Mouse (Mus musculus) heart, adult 9 months (tissue): ENCODE results near the gene Sae1.

ENCODE experiments used
- DNase-seq, 2 experiments: peaks; one replicate each; pipeline ENCODE4 v3.0.0; 2022; ENCODE audit warnings: low spot score in 2 of 2

Sae1 gene

DNA sequence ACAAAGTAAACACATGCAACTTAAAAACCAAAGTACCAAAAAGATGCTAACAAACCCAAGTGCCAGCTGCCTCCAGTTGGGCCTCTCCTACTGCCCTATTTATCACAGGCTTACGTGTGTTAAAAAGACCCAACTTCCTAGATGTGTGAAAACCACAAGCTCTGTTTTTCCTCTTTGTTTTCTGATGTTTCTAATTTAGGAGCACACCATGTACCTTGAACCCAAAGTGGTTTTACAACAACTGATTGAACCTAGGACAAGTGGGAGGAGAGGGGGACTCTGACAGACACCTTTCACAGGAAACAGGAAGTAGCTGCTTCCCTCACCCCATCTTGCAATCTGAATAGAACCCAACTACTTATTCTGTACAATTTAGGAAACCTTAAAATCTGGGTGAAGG lies 23.3 kb downstream of the Sae1 start:
- no peak for DNase-seq

DNA sequence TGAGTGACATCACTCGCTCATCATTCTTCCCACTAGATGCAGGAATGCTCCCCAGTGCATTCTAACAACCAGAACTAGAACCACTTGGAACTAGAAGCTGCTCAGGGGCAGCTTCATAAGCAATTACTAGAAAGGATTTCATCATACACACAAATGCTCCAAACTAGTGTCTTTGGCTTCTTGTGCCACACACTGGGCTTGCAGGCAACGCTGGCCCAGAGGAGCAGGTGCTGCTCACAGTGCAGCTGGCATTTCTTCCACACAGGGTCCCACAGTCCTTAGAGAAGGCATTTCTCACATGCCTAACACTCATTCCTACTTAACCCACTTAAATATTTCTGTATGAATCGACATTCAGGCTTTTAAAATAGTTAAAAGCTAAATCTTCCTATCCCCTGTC lies 30.0 kb downstream of the Sae1 start:
- no peak for DNase-seq

GRCm38 (mm10) chr7:16355854-16356594 lies 31.6 kb downstream of the Sae1 start:
- DNase-seq = no peak

- no peak for DNase-seq
Observed at GRCm38 (mm10) chr7:16349999-16350398, 37.6 kb downstream of the Sae1 start.

DNA sequence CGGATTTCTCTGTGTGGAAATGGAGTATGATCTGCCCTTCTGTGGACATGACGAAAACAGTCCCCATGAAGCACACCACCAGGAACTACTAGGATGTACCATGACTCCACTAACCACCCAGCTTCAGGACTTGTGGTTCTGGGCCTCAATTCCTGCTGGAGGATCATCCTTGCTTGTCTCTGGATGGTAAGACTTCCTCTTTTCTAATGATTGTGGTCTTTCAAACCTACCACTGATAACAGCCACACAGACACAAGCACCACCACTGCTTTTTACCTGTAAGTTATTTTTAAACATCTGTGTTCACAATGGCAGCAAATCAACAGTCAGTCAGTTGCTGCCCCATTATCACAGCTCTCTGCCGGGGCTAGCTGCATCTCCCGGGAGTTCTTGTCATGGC lies 42.3 kb downstream of the Sae1 start:
- DNase-seq = no peak

DNA sequence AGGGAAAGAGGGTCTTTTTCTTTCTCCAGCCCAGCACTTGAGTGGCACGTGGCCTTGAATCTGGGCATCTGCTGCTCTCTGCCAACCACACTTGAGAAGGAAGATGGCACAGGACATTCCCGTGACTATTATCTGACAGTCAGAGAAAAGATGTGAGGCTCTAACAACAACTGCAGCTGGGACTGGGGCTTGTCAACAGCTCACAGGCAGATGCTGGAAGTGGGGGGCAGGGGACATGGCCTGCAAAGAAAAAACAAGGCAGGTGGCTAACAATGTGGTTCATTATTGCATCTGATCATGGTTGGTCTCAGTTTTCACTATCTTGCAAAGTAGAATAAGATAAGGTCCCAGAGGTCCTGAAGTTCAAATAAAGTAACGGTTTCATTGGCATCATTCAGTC lies 43.0 kb downstream of the Sae1 start:
- DNase-seq = no peak

GRCm38 (mm10) chr7:16337733-16338132 lies 49.9 kb downstream of the Sae1 start:
- no peak for DNase-seq

DNA sequence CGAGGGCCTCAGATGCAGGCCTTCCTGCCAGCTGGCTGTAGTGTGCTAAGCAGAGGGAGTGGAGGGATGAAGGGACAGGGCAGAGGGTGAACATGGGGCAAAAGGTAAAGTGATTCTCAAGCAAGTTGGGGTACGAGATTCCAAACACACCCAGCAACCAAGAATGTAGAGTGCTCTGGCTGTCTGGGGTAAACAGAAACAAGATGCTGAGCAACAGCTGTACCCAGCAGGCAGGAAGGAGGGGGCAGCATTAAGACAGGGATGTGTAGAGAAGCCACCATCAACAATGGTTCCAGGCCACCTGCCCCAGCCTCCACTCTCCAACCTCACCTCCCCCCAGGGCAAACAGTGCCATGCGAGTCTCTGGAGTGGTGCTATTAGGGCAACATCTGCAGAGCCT lies 58.5 kb downstream of the Sae1 start:
- DNase-seq = no peak

GRCm38 (mm10) chr7:16326607-16326971 lies 61.0 kb downstream of the Sae1 start:
- no peak for DNase-seq

DNA sequence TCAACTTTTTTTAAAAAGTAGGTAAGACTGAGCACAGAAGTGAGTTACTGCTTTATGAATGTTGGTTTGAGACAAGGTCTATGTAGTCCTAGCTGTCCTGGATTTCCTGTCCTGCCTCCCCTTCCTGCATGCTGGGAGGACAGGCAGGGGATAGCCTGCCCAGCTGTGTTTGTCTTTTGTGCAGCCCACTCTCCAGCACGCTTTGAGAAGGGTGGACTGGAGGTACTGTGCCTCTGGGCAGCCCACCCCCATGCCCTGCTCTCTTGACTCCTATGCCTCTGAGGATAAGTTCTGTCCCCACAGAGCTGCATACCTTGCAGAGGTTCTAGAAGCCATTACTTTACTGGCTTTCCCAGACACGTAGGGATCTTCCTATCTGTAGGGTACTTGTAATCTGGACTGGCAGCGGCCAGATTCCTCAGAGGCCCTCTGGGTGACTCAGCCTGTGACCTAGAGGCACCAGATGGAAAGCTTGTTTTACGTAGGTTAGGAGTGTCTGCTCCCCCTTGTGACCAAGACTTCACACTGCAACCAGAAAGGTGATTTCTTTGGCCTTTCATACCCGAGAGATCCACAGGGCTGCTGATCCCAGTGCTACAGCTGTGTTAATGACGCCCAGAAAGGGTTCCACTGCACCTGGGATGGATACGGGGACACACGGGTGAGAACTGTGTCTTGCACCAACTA lies 61.5 kb downstream of the Sae1 start:
- DNase-seq = peak; percentile 80 to 82

DNA sequence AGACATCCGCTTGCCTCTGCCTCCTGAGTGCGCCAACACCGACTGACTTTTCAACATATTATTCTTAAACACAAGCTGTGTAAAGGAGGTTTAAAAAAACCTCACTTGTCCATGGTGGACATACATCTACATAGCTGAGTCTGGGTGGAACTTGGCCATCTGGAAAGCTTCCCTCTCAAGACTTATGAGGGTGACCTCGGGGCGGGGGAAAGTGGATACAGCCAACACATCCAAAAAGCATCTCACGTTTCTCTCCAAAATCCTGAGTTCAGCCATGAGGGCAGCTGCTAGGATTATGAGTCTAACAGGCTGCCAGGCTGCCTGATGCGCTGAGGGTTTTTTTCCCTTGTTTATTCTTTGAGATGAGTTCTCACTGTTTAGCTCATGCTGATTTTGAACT lies 62.9 kb downstream of the Sae1 start:
- no peak for DNase-seq

GRCm38 (mm10) chr7:16320479-16320878 lies 67.1 kb downstream of the Sae1 start:
- no peak for DNase-seq

- DNase-seq = no peak
Observed at GRCm38 (mm10) chr7:16319216-16319615, 68.4 kb downstream of the Sae1 start.

DNA sequence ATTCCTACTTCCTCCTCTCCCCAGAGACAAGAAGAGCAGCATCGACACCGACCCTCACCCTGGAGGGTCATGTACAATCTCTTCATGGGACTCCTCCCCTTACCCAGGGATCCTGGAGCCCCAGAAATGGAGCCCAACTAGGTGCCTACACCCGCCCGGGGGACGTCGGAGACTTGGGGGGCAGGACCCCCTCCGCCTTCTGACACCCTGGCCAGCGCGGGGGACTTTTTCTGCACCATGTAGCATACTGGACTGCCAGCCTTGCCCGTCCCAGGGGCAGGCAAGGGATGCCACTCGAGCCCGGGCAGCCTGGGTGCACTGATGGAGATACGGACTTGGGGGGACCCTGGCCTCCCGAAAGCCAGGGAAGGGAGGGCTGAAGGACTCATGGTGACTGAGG lies 70.5 kb downstream of the Sae1 start:
- no peak for DNase-seq

GRCm38 (mm10) chr7:16315222-16315759 lies 72.3 kb downstream of the Sae1 start:
- no peak for DNase-seq

- no peak for DNase-seq
Observed at GRCm38 (mm10) chr7:16314221-16314775, 73.3 kb downstream of the Sae1 start.

DNA sequence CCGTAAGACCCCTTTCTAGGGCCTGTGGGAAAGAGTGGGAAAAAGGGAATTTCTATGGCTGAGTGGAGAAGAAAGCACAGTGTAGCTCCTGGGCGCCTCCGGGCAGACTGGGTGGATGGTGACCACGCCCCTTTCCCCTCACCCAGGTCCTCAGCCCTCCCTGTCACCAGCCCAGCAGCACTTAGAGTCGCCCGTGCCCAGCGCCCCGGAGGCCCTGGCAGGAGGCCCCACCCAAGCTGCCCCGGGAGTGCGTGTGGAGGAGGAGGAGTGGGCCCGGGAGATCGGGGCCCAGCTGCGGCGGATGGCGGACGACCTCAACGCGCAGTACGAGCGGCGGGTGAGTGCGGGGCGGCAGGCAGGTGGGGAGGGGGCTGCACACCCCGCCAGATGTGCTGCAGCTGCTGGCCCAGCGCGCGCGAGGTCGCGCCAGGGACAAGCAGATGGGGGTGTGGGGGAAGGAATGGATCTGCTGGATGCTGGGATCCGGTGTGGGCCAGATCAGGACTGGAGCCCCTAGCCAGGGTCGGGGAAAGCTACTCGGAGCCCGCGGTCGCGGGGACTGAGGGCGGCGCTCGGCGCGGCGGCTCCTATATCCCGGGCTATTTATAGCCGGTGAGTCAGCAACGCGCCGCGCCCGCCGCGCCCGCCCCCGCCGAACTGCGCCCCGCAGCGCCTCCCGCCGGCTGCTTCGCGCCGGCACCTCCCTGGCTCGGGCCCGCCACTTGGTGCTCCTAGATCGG lies 74.0 kb downstream of the Sae1 start:
- DNase-seq = peak; percentile 88 to 93

DNA sequence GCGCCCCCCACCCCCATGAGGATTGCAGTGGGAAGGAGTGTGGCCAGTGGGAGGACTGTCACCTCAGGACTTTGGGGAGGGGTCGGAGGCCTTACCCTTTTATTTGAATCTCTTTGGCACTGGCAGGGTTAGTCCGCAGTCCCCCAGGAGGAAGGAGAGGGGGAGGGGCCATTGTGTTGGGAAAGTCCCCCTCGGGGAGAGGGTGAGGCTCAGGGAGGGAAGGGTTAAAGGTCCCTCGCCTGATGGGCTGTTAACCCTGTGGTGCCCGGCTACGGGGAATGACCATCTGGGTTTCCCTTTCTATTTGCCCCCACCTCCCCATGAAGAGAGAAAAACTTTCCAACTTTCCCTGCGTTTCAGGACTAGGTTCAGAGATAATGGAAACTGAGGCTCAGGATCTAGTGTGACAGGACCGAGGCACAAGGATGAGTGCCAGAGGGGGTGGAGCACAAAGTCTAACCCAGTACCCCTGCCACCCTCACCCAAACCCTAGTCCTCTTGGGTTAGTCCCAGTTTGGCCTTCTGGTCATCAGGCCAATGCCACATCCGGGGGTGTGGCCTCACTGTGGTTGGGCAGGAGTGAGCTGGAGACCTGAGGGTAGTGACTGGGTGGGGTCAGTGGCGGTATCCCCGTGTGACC lies 74.8 kb downstream of the Sae1 start:
- peak; percentile 86 to 89 for DNase-seq

DNA sequence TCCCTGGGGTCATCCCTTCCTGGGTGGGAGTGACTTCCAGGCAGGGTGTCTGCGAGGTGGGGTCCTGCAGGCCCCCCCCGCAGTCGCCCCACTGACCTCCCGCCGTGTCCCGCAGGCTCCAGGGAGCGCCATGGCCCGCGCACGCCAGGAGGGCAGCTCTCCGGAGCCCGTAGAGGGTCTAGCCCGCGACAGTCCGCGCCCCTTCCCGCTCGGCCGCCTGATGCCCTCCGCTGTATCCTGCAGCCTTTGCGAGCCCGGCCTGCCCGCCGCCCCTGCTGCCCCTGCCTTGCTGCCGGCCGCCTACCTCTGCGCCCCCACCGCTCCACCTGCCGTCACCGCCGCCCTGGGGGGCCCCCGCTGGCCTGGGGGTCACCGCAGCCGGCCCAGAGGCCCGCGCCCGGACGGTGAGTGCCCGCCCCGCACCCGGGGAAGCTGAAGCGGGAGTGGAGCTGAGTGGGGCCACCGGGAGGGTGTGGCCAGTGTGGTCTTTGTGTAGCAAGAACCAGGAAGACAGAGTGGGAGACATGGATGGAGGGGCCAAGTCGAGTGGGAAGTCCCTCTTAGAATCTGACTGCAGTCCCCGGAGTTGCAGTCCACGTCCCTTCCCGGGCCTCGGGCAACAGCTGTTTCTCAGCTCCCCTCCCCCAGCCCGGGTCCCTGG lies 75.5 kb downstream of the Sae1 start:
- DNase-seq = peak; percentile 65 to 73

DNA sequence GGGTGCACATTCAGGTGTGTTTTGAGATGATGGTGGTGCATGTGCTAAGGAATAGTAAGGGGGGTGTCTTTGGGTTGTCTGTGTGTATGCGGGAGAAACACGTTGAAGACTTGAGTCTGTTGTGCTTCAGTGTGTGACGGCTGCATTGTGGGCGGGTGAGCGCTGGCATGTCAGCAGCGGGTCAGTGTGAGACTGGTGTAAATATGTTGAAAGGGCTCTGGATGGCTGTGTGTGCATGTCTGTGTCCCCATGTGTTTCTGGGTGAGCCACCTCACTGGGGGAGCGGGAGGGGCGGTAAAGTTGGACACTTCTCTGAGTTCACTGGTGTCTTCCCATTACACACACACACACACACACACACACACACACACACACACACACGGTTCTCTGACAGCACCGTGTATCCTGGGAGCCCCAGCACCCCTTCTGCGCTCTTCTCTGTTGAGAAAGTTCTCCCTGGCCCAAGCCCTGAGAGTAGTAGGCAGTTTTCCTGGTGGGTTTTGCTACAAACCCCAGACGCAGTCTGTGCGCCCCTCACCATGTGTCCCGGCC lies 76.1 kb downstream of the Sae1 start:
- peak; percentile 47 to 57 for DNase-seq
